Mouse (Mus musculus): ENCODE measurements around the gene Hoxd10.

Hoxd10 gene

DNA sequence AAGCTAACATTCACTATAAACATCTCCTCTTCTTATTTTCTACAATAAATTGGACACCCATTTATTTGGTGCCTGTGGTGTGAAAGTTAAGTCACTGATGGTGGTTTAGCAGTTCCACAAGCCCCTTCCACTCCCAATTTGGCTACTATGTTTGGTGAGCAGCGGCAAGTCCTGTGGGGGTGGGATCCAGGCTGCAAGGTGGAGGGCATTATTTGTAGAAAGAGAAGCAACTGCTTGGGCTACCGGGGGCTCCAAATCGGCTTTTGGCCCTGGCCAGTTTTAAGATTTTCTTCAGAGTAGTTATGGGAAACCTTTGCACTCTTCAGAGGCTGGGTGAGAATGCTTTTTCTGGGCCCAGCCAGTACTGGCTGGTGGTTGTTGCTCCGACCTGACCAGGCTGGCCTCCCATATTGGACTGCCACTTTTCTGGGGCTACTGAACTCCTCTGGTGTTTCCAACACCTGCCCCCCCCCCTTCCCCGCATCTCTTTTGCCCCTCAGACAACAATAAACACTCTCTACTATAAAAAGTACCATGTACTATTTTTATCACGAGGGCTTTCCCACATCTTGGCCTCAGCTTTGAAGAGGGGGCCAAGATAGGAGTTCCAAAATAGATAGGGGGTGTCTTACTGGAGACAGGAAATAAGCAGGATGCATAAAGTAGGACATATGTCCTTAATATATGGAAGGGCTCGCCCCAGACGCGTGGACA is 40.2 kb downstream of the Hoxd10 start:
- no peak for DNase-seq (ENCODE audit: low read depth)

- DNase-seq (ENCODE audit: low read depth): no peak
Measured at GRCm38 (mm10) chr2:74732513-74733316, 41.0 kb downstream of the Hoxd10 start.

- DNase-seq (ENCODE audit: low read depth): no peak
Measured at GRCm38 (mm10) chr2:74733317-74733661, 41.6 kb downstream of the Hoxd10 start.

GRCm38 (mm10) chr2:74733765-74734164 is 42.0 kb downstream of the Hoxd10 start:
- DNase-seq (ENCODE audit: low read depth): no peak

DNA sequence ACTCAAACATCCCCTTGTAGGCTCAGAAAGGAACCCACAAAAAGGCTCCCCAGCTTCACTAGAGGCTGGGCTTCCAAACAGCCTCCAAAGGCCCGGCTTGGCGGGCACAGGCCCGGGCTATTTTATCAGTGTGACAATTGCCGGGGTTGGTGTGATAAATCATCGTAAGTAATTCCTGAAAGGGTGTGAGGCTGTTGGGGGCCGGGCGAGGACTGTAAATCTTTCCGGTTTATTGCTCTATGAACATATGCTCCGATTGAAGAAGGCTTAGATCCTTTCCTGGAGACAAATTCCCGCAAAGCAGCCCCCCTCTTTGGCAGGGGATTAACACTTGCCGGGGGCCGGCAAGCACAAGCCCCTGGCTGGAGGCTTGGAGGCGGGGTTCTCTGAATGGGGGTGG is 42.7 kb downstream of the Hoxd10 start:
- DNase-seq (ENCODE audit: low read depth): no peak

GRCm38 (mm10) chr2:74734996-74735811 is 43.5 kb downstream of the Hoxd10 start:
- no peak for DNase-seq (ENCODE audit: low read depth)

GRCm38 (mm10) chr2:74735851-74736687 is 44.3 kb downstream of the Hoxd10 start:
- no peak for DNase-seq (ENCODE audit: low read depth)

DNA sequence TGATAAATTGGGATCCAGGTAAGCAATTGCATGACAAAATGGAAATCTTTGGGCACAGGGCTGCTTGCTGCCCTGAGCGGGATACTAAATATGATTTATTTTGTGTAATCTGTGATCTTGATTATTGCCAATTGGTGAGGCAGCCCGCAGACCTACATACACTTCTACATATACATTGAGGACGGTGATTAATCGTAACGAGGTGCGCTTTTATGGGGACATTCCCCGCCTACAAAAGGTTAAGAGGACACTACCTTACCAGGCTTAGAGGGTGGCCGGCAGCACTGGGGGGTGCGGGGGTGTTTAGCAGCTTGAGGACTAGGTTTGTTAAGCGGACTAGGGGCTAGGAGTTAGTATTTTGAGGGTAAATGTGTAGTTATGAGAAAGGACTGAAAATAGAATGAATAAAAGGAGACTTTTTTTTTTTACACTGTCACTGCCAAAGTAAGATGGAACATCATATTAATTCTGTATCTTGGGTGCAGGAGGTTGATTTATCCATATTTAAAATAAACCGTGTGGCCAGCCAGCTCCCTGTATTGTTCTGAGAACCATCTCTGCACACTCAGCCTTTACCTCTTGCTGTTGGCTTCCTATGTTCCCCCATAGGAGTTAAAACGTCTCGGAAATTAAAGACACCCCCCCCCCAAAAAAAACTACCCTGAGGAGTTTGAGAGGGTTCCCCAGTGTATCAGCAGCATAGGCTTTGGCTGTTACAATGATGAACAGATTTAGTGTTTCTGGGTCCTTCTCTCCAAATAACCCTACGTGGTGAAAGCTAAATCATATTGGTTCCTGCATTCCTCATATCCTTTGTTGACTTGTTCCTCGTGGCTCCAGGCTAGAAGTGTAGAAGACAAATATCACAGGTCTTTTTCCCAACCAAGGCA is 45.2 kb downstream of the Hoxd10 start:
- no peak for DNase-seq (ENCODE audit: low read depth)

- DNase-seq (ENCODE audit: low read depth): no peak
Measured at GRCm38 (mm10) chr2:74737578-74738070, 45.9 kb downstream of the Hoxd10 start.

DNA sequence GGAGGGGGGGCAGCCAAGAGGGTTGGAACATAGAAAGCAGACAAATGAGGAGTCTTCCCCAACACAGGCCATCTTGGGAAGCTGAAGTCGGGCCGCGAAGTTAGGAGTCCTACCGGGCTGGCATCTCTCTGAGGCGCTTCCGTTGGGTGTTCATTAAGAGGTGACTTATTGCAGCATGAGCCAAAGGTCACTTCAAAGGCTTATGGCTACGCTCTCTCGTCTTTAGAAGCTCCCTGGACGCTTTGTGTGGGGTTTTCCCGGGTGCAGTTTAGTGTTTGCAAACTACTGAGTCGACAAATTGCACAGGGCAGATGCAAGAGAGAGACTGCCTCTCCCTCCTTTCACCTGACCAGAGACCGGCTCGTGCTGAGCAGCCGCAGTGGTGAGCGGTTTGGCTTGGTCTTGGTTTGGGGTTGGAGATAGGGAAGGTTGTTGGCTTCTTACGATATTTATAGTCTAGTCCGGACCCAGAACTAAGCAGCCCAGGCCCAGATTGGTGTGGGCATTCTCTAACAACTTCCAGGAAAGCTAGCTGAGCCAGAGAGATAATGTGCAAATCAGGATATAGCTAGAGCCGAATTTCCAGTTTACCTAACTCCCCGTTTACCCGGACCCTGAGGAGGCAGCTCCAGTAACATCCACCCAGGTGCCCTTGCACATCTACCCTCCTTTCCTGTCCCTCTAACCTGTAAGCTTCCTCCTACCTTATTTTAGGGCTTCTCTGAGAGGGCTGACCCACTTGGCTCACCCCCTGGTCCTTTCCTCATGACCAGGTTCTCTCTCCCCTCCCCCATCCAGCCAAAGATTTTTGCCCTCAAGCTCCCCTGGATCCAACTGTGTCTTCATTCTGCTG is 47.1 kb downstream of the Hoxd10 start:
- no peak for DNase-seq (ENCODE audit: low read depth)

DNA sequence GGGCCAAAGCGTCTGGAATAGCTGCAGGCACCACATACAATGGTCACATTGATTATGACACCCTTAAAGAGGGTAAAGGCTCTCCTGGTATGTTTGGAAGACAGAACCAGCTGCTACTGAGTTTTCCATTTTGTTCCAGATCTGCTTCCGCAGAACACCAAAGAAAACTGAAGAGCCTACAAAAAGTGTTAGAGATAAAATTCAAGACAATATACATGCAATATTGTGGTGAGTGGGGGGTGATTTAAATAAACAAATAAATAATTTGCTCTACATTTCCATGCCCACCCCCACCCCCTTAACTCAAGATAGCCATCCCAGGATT is 47.7 kb downstream of the Hoxd10 start:
- DNase-seq (ENCODE audit: low read depth): no peak

- no peak for DNase-seq (ENCODE audit: low read depth)
Measured at GRCm38 (mm10) chr2:74739869-74740268, 48.1 kb downstream of the Hoxd10 start.

- DNase-seq (ENCODE audit: low read depth): no peak
Measured at GRCm38 (mm10) chr2:74740311-74741091, 48.8 kb downstream of the Hoxd10 start.

DNA sequence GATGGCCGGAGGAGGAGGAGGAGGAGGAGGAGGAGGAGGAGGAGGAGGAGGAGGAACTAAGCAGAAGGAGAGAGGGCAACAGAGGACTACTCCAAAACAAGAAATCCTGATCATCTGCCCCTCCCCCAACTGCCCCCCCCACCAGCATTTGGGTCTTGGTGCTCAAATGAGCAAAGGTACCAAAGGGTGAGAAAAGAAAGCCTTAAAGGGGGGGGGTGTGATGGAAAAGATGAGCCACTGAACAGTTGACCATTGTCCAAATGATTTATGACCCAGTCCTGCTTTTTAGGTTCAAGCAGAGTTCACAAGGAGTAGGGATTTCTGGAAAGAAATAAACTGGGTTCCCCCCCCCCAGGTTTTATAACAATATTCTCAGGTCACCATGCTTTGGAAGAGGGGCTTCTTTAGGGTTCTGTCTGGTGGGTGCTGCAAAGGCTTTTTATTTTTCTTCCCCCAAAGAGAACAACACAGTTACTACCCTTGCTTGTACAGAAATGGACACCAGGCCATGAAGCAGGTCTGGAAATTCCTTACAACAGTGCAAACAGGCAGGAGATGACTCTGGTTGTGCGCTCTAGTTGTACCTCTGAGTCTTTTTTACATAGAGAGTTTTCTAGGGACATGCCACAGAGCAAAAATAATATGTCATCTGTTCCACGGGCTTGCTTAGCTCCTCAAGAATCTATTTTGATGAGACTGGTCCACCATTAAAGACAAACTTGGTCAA is 49.7 kb downstream of the Hoxd10 start:
- DNase-seq (ENCODE audit: low read depth): no peak

- DNase-seq (ENCODE audit: low read depth): no peak
Measured at GRCm38 (mm10) chr2:74741979-74742277, 50.2 kb downstream of the Hoxd10 start.

All from fibroblast of lung, adult 2 months (primary cell).